Mouse (Mus musculus) lung, adult 2 months (tissue): ENCODE measurements around the gene Slc25a22.

Experiments used
- CTCF ChIP-seq: fragments of 200-500 bp; IDR thresholded peaks from 2 replicates; pipeline ENCODE4 v1.5.1; 2011; ENCODE audit warnings: mild to moderate bottlenecking, low read length, control low read depth; ENCODE audit not compliant: insufficient read depth
- POLR2A ChIP-seq: fragments of 200-500 bp; IDR thresholded peaks from 2 replicates; pipeline ENCODE4 v1.6.1; 2011; ENCODE audit warnings: low read depth, mild to moderate bottlenecking, control low read depth, low read length, borderline replicate concordance; ENCODE audit errors: extremely low read depth

DNA sequence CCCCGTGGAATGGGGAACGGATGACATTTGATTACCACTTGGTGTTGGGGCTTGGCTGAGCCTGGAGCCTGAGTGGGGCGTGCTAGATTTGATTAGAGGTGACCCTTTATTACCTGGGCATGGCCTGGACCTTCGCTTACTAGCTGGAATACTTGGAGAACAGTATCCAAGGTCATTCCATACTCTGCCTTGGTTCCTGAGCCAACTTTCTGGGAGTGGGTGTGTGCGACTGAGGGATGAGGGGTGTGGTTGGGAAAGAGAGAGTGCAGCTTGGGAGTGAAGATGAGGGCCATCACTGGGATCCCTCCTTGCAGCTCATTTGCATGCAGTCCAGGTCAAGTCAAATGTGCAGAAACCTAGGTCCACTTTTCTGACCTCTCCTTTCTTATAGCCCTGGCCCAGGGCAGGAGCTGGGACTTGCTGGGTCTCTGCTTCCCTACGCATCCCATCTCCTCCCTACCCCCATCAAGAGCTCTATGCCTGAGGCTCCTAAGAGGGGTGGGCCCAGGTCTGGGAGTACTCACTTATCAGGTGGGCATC lies 45.5 kb upstream of the Slc25a22 start:
- TF ChIP-seq POLR2A (no peak), CTCF (no peak)
